Comparison of ENCODE assay signal across 27 mouse cellular contexts in the genomic region with DNA sequence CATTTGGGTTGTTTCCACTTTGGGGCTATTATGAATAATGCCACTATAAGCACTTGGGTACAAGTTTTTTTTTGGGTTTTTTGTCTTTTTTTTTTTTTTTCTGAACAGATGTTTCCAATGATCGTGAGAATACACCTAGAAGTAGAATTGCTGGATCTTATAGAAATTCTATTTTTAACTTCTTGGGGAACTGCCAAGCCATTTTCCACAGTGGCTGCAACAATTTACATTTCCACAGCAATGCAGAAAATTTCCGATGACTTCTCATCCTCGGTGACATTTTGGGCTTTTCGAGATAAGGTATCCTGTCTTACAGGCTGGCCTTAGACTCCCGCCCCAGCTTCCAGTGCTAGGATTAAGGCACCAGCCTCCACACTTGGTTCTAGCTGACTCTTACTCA. TPM values are rescaled to one million over a fixed set of nuclear protein-coding genes. Genes with fewer than 3 reads are reported as not detected.
"Had no signal": no experiment of that assay in that cellular context is flagged by ENCODE, and none has a peak within 500 bp of the region (broad histone marks: within the 10 kb centered on the region; RNA-seq: fewer than 3 reads in every experiment).

No protein-coding gene starts in this region.

- ATAC-seq: liver, postnatal 0 days; midbrain, embryonic 15.5 days had no signal

- H3K4me2 ChIP-seq: kidney, embryonic 15.5 days; limb, embryonic 13.5 days; liver, embryonic 11.5 days; lung, embryonic 15.5 days; midbrain, embryonic 12.5 days; midbrain, embryonic 15.5 days; neural tube, embryonic 12.5 days; neural tube, embryonic 15.5 days had no signal

- H3K27me3 ChIP-seq: kidney, embryonic 15.5 days; lung, embryonic 15.5 days; midbrain, embryonic 12.5 days; midbrain, embryonic 15.5 days; neural tube, embryonic 12.5 days; neural tube, embryonic 15.5 days had no signal

- H3K36me3 ChIP-seq: kidney, embryonic 15.5 days; limb, embryonic 13.5 days; lung, embryonic 15.5 days; midbrain, embryonic 12.5 days; midbrain, embryonic 15.5 days; neural tube, embryonic 12.5 days; neural tube, embryonic 15.5 days had no signal

- H3K9ac ChIP-seq: kidney, embryonic 15.5 days; limb, embryonic 13.5 days; liver, embryonic 14.5 days; liver, postnatal 0 days; lung, embryonic 15.5 days; midbrain, embryonic 12.5 days; midbrain, embryonic 15.5 days; neural tube, embryonic 12.5 days; neural tube, embryonic 15.5 days had no signal

- H3K4me1 ChIP-seq: kidney, embryonic 15.5 days; lung, embryonic 15.5 days; midbrain, embryonic 12.5 days; midbrain, embryonic 15.5 days; neural tube, embryonic 12.5 days; neural tube, embryonic 15.5 days had no signal

- DNase-seq: kidney, adult 11 months; kidney, adult 8-10 months; kidney, postnatal 10 days; kidney, postnatal 36 days; left cerebral cortex, postnatal 4 days; liver, postnatal 0 days; lung, postnatal 10 days; lung, postnatal 4 days; right cerebral cortex, adult 18-20 months; right cerebral cortex, postnatal 14 days; right cerebral cortex, postnatal 4 days; thymus, postnatal 25 days had no signal

- H3K4me3 ChIP-seq: kidney, embryonic 15.5 days; limb, embryonic 13.5 days; lung, embryonic 15.5 days; midbrain, embryonic 12.5 days; midbrain, embryonic 15.5 days; neural tube, embryonic 12.5 days; neural tube, embryonic 15.5 days had no signal

- H3K9me3 ChIP-seq: limb, embryonic 13.5 days; lung, embryonic 15.5 days; midbrain, embryonic 12.5 days; midbrain, embryonic 15.5 days; neural tube, embryonic 12.5 days; neural tube, embryonic 15.5 days had no signal

- H3K27ac ChIP-seq: kidney, embryonic 15.5 days; limb, embryonic 13.5 days; liver, embryonic 14.5 days; lung, embryonic 15.5 days; midbrain, embryonic 12.5 days; midbrain, embryonic 15.5 days; neural tube, embryonic 12.5 days; neural tube, embryonic 15.5 days; stomach, postnatal 0 days had no signal

RNA-seq across cellular contexts. Expression of a gene that starts 41.7 kb away (rescaled TPM):
- total RNA-seq: layer of hippocampus, adult 8-10 months; layer of hippocampus, postnatal 10 days; left cerebral cortex, adult 8-10 months; left cerebral cortex, postnatal 14 days; left cerebral cortex, postnatal 4 days; megakaryocyte progenitor cell, adult 5-6 weeks had no signal
- polyA plus RNA-seq: midbrain, embryonic 12.5 days; neural tube, embryonic 12.5 days had no signal
